Mouse (Mus musculus) E14TG2a.4 (cell line): ENCODE measurements around the gene Rd3.
A peak's percentile ranks its signal among the peaks of the same experiment; 100 is the strongest.

Experiments used
- H3K27me3 ChIP-seq: 2 replicates; pipeline ENCODE4 v1.6.1; 2014; ENCODE audit warnings: low read length, control low read depth; ENCODE audit not compliant: insufficient read depth
- H3K36me3 ChIP-seq: 2 replicates; pipeline ENCODE4 v1.6.1; 2014; ENCODE audit warnings: low read length, control low read depth; ENCODE audit not compliant: insufficient read depth
- H3K4me1 ChIP-seq: replicated peaks from 2 replicates; pipeline ENCODE4 v1.6.1; 2014; ENCODE audit warnings: low read depth, low read length, control low read depth
- H3K4me3 ChIP-seq: replicated peaks from 2 replicates; pipeline ENCODE4 v1.5.1; 2014; ENCODE audit warnings: mild to moderate bottlenecking, low read length
- H3K9me3 ChIP-seq: 2 replicates; pipeline ENCODE4 v1.6.1; 2014; ENCODE audit warnings: low read length, control low read depth
- CTCF ChIP-seq: conservative IDR thresholded peaks from 2 replicates; pipeline ENCODE4 v1.5.1; 2014; ENCODE audit warnings: low read length
- NANOG ChIP-seq: IDR thresholded peaks from 2 replicates; pipeline ENCODE4 v1.6.1; 2014; ENCODE audit warnings: borderline replicate concordance, low read length, mixed read lengths
- POU5F1 ChIP-seq: IDR thresholded peaks from 2 replicates; pipeline ENCODE4 v1.6.1; 2014; ENCODE audit warnings: low read length, borderline replicate concordance

Gene Rd3

GRCm38 (mm10) chr1:191956261-191956660 is 20.9 kb upstream of the Rd3 start:
- TF ChIP-seq NANOG (no peak), CTCF (no peak)
- Histone ChIP-seq H3K4me1 (peaks cover 25% of the 10 kb centered on the region), H3K27me3 (no peaks in the 10 kb centered on the region), H3K9me3 (no peaks in the 10 kb centered on the region), H3K36me3 (no peaks in the 10 kb centered on the region), H3K4me3 (no peak overlapping the region)

DNA sequence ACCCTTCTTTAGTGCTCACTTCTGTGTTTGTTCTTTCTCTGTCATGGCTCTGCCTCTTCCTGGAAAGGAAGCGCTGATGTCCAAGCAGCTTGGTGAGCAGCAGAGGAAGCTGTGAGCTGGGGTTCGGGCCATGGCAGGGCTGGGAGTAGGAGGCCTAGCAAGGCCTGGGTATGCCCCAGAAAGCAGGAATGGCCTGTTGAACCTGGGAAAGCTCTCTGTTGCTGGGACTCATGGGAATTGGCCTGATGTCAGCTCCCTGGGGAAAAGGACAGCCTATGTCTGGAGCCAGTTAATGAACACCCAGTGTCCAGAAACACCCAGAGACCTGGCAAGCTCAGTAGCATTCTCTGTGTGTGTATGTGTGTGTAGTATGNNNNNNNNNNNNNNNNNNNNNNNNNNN is 20.3 kb upstream of the Rd3 start:
- no peaks in the 10 kb centered on the region for H3K27me3 ChIP-seq
- peaks cover 25% of the 10 kb centered on the region for H3K4me1 ChIP-seq
- no peaks in the 10 kb centered on the region for H3K9me3 ChIP-seq
- no peaks in the 10 kb centered on the region for H3K36me3 ChIP-seq
- no peak overlapping the region for H3K4me3 ChIP-seq
- TF ChIP-seq NANOG: no peak
- no peak for TF ChIP-seq POU5F1
- no peak for TF ChIP-seq CTCF

DNA sequence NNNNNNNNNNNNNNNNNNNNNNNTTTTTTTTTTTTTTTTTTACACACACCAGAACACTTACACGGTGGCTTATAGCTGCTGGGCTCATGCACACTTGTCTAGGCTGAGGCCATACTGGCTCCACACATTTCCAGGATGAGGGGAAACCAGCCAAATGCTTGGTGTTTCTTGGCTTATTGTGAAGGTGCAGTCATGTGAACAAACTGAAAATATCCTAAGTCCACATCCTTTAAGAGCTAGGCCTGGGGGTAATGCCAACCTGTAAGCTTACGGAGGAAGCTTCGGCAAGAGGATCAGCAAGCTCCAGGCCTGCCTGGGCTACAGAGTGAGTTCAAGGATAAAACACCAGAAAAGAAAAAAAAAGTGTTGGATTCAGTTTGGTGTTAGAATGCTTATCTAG is 19.8 kb upstream of the Rd3 start:
- Histone ChIP-seq H3K4me3 (no peak overlapping the region), H3K36me3 (no peaks in the 10 kb centered on the region), H3K4me1 (peaks cover 25% of the 10 kb centered on the region), H3K27me3 (no peaks in the 10 kb centered on the region), H3K9me3 (no peaks in the 10 kb centered on the region)
- TF ChIP-seq NANOG (no peak), CTCF (no peak), POU5F1 (no peak)

DNA sequence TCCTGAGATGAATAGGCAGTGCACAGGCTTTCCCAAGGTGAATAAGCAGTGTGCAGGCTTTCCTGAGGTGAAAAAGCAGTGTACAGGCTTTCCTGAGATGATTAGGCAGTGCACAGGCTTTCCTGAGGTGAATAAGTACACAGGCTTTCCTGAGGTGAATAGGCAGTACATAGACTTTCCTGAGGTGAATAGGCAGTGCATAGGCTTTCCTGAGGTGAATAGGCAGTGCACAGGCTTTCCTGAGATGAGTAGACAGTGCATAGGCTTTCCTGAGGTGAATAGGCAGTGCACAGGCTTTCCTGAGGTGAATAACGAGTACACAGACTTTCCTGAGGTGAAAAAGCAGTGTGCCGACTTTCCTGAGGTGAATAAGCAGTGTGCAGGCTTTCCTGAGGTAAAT is 16.2 kb upstream of the Rd3 start:
- Histone ChIP-seq H3K4me1 (peaks cover 28% of the 10 kb centered on the region), H3K4me3 (no peak overlapping the region)
- TF ChIP-seq NANOG (no peak), POU5F1 (no peak), CTCF (no peak)

DNA sequence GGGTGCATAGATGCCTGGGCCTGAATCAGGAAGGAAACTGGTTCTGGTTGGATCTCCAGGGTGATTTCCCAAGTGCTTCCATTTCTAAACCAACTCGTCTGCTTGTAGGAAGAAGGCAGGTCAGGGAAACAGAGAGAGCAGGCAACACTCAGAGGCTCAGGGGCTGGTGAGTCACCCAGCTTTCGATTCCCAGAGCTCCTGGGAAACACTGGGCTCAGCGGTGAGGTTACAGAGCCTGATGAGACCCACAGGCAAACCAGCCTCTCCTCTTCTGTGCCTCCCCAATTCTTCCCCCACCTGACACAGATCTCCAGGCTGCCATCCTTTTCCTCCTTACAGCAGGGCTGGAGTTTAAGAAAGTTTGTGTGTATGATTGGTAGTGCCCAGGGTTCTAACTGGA is 13.8 kb upstream of the Rd3 start:
- TF ChIP-seq NANOG (no peak), CTCF (no peak), POU5F1 (no peak)
- no peak overlapping the region for H3K4me3 ChIP-seq

More for the DNA sequence above, 16.2 kb upstream of the Rd3 start:
- H3K27me3 ChIP-seq: no peaks in the 10 kb centered on the region
- 0 out of 2 replicates have a peak, but pooled peaks cover 5% of the 10 kb centered on the region for H3K9me3 ChIP-seq
- no peaks in the 10 kb centered on the region for H3K36me3 ChIP-seq

DNA sequence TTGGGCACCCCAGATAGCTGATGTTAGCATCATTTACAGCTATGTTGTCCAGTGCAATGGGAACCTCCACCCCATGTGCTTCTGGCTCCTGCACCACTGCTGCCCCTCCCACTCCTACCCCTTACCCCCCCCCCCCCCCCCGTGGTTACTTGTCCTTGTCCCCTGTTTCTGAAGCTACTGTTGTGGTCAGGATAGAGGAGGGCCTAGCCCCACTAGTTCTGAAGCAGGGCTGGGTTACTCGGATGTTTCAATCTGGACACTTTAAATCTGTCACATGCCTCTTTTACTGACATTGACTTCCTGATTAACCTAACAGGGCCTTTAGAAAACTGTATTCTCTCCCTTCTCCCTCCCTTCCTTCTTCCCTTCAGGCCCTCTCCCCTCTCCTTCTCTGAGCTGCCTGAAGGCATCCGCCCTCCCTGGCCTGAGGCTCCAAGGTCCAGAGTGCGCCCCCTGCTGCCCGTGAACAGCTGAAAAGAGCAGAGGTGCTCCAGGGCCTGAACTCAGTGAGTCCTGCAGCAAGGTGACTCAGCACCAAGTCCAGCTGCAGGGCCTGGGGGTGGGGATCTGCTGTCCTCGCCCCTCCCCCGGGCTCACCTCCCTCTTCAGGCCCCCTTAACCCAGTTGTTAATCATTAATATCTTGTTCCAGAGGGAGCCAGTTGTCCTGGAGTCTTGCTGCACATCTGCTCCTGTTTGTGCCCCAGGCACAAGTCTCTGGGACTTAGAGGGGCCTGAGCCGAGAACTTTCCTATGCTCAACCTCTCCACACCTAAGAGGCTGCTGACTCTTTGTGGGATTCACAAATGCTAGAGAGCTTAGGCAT is 13.0 kb upstream of the Rd3 start:
- Histone ChIP-seq H3K9me3 (0 out of 2 replicates have a peak, but pooled peaks cover 5% of the 10 kb centered on the region), H3K36me3 (no peaks in the 10 kb centered on the region), H3K4me1 (peaks cover 18% of the 10 kb centered on the region), H3K27me3 (0 out of 2 replicates have a peak, but pooled peaks cover 3% of the 10 kb centered on the region), H3K4me3 (0 out of 2 replicates have a peak overlapping the region, but pooled peaks have one; percentile 7)
- TF ChIP-seq NANOG (no peak), CTCF (peak; percentile 66)

More for the DNA sequence above, 13.8 kb upstream of the Rd3 start:
- Histone ChIP-seq H3K9me3 (0 out of 2 replicates have a peak, but pooled peaks cover 5% of the 10 kb centered on the region), H3K36me3 (no peaks in the 10 kb centered on the region), H3K27me3 (0 out of 2 replicates have a peak, but pooled peaks cover 3% of the 10 kb centered on the region), H3K4me1 (peaks cover 18% of the 10 kb centered on the region)

- Histone ChIP-seq H3K4me3 (0 out of 2 replicates have a peak overlapping the region, but pooled peaks have one; percentile 7), H3K4me1 (peaks cover 22% of the 10 kb centered on the region)
These were observed 12.2 kb upstream of the Rd3 start for GRCm38 (mm10) chr1:191964773-191965481.

DNA sequence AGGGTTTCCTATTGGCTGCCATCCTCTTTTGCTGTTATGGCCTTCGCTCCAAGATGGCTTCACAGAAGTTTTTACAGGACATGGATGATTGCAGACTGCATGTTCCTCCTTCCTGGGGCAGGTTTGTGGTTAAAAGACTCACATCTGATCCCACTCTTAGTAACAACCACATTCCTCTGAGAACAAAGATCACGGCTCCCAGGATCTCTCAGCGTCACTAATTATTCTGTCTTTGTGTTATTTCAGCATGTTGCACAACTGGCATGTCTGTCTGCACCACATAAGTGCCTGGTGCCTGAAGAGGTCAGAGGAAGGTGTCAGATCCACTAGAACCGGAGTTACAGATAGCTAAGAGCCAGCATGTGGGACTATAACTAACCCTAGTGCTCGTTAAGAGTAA is 7.2 kb upstream of the Rd3 start:
- no peak overlapping the region for H3K4me3 ChIP-seq
- H3K9me3 ChIP-seq: no peaks in the 10 kb centered on the region
- H3K36me3 ChIP-seq: no peaks in the 10 kb centered on the region
- TF ChIP-seq NANOG: no peak
- no peak for TF ChIP-seq POU5F1
- TF ChIP-seq CTCF: no peak
- H3K27me3 ChIP-seq: 0 out of 2 replicates have a peak, but pooled peaks cover 6% of the 10 kb centered on the region
- peaks cover 8% of the 10 kb centered on the region for H3K4me1 ChIP-seq

More at GRCm38 (mm10) chr1:191964773-191965481, 12.2 kb upstream of the Rd3 start:
- peak; percentile 85 for TF ChIP-seq CTCF
- no peak for TF ChIP-seq NANOG
- no peaks in the 10 kb centered on the region for H3K36me3 ChIP-seq
- 0 out of 2 replicates have a peak, but pooled peaks cover 3% of the 10 kb centered on the region for H3K27me3 ChIP-seq
- H3K9me3 ChIP-seq: 0 out of 2 replicates have a peak, but pooled peaks cover 5% of the 10 kb centered on the region
